Mouse (Mus musculus): ENCODE results near the gene Dag1. TPM values are rescaled to one million over a fixed set of nuclear protein-coding genes. Genes with fewer than 3 reads are reported as not detected.
A peak's percentile ranks its signal among the peaks of the same experiment; 100 is the strongest.

Gene Dag1
- total RNA-seq, 1 experiment from 2014 or later = 146 TPM

DNA sequence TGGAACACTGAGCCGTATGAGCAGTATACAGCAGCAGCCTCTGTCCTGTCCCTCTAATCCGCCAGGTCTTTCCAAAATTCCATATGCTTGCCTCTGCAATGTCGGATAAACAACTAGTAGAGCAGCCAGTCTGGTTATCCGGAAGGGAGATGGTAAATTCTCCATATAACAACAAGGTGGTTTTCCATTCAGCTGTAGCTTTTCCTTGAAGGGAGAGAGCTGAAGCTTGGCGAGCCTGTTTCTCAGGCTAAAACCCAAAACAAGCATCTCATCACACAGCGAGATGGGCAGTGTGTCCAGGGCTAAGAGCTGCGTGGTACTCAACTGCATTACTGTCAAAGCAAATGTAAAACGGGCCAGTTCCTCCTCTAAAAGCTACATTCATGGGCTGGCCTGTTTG lies 75.2 kb downstream of the Dag1 start:
- DNase-seq = no peak

DNA sequence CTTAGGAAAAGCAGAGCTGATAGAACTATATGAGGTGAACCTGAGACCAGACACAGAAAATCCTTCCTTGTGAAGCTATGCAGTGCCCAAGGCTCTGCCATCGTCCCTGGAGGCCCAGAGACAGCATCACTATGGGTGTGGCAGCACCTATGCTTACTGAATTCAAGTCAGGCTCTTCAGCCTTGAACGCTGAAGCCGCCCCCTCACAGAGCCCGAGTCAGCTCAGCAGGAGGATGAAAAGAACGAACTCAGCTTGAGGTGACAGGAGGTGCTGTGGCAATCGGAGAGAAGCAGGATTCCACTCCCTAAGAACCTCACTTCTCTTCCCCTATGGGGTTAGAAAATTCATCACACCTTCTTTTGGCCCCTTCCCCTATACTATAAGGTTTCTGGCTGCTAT lies 76.1 kb downstream of the Dag1 start:
- DNase-seq = no peak

DNA sequence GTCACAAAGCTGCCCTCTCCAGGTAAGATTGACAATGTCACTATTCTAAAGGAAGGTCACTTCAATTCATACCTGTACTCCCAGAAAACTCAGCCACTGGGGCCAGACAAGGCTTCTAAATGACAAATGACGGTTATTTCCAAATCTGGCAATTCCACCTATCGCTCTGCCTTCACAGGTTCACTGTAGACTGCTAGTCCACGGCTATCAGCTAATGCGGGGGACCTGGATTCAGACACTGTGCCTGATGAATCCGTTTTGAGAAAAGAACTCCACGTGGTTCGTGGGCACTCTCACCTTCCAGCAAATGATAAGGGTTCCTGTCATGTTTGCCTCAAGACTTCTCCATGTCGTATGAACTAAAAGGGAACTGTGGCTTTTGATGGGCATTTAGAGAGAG lies 78.0 kb downstream of the Dag1 start:
- DNase-seq = no peak

DNA sequence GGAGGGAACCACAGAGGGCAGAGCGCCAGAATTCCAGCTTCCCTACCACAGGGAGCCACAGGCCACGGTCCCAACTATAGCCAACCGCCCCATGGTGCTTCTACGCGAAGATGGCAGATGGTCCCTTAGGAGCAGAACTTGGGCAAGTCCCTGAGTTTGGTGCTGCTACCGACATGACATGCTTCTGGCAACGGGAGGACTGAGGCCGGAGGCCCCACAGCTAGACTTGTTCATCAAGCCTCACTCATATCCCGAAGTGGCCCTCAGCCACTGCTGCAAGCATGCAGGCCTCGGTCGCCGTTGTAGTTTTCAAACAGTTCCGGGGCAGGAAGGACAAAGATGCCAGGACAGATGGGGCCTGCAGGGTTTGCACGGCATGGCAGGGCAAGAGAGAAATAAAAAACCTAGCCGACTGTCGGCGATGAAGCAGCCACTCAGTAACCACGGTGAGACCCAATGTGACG lies 80.2 kb downstream of the Dag1 start:
- DNase-seq = no peak

DNA sequence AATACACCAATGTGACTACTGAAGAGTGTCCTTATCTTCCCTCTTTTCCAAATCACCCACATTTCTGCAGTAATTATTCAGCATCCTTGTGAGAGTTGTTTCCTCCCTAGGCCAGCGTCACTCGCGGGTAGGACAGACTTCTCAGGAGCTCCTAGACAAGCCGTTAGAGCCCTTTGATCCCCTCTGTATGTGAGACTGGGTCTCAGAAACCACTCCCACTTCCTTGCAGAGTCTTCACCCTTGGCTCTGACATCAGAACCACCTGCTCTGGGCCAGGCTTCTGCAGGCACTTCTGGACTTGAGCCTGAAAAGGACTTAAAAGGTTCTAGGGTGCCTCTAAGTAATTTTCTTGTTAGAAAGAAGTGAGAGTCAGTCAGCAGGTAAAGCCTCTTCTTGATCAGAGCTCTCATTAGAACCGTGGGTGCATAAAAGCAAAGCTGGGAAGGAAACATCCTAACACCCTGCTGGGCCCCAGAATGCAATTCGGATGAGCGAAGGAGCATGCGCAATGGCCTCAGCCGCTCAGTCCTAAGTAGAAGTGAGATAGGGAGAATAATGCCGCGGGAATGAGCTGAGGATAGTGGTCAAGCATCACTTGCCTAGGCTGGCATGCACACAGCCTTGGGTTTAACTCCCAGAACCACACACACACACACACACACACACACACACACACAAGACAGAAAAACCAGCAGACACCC lies 80.8 kb downstream of the Dag1 start:
- DNase-seq = no peak

DNA sequence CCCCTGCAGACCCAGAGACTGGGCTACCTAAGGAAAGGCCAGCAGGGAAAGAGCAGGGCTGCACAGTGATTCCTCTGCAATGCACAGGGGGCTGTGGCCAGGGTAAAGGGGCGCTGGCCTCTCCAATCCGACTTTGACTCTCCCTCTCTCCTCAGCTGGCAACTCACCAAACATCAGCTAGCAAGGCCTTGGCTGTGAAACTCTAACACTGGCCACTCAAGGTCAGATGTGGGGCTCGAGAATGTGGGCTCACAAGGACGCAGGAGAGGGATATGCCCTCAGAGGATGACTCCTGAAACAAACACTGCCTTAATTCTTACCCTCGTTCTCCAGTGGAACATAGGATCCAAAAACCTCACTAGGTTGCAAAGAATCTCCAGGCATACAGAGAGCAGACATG lies 85.4 kb downstream of the Dag1 start:
- peak; percentile 34 for DNase-seq

DNA sequence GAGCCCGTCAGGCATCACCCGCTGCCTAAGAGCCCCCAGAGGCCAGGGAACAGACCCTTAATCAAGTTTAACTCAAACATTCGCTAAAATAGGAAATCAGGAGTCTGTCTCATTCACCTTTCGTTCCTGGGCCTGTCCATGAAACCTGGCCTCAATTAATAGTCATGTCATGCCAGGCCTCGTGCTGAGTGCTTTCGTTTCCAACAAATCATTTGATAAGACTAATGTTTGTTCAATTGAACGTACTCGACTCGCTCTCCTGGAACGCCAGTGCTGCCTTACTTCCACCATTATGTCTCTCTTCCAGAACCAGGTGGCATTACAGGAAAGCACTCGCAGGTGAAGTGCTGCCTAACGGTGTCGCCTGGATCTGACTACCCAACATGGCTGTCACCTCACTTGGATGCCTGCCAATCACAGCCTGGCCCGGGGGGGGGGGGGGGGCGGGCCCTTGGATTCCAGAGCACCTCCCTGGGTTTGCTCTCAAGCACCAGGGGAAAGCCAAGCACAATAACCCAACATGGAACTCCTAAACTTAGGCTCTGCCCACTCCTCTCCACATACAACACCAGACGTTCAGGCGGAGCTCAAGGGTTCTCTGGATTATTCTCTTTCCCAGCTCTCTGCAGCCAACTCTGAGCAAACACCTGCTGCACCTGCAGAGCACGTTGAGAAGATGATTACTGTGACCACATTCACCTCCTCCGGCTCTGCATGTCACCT lies 88.5 kb downstream of the Dag1 start:
- DNase-seq = no peak

DNA sequence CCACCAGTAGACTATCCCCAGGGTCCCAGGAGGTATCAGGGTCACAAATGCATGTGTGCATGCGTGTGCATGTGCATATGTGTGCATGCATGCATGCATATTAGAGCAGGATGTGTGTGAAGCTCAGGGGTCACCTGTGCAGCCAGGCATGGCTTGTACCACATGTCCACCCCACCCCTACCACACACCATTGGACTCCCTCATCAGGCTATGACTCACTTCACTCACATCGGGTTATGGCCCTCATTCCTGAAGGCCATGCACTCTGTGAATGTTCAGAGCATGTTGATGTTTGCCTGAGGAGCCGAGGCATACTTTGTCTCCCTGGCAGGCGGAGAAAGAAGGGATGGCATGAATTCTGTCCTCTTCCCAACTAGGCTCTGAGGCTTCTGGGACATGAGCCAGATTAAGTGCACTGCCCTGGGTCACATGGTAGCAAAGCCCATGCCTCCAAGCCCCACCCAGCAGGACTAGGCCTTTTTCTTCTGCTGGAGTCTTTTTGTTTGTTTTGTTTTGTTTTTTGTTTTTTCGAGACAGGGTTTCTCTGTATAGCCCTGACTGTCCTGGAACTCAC lies 90.9 kb downstream of the Dag1 start:
- DNase-seq = peak; percentile 8

DNA sequence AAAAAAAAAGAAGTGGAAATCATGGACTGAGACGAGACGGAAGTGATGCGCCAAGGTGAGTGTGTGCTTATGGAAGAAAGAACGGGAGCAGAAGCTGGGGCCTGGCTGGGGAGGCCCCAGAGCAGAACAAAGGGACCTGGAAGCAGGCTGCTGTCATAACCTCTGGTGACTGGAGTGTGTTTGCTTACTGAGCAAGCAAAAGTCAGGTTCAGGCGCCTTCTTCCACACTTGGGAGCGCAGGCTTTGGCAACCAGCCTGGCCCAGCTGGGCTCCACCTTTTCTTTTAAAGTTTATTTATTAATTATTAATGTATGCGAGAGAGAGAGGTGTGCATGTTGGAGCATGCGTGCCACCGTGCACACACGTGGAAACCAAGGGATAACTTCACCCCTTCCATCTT lies 94.0 kb downstream of the Dag1 start:
- DNase-seq = no peak

DNA sequence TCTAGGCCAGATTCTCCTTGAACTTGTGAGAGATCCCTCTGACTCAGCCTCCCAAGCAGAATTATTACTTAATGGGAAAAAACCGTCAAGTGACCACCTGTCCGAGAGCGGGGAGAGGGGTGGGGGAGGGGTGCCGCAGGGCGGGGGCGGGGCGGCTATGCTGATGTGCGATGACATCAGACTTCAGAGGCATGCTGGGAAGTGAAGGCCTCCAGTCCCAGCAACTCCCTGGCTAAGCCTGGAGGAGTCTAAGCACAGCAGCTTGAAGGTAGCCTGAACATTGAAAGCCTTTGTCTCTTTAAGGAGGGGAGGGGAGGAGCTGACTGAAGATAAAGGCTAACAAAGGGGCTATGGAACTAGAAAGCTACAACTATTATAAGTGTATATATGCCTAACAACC lies 98.6 kb downstream of the Dag1 start:
- DNase-seq = no peak

DNA sequence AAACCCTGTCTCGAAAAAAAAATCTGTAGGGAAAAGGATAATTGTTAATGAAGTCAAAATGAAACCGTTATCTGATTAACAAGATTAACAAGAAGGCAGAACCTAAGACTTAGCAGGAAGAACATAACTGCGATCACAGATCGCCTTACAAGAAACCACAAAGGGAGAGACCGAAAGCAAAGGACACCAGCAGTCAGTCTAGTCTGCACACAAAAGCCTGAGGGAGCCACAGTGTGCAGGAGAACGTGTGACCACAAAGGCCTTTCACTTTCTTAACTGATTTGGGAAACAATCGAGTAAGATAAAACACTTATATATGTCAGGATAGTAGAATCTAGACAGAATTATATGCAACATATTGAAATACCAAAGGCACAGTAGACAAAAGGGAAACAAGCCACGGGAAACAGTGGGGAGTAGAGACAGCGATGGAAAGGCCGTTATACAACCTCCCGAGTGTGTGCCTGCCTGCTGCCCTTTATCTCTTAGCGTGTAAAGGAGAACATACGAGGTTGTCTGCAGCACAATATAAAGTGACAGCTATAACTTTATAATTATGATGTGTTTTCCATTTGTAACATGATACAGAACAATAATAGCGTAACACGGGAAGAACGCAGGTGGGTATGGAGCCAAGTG lies 100.0 kb downstream of the Dag1 start:
- no peak for DNase-seq

DNA sequence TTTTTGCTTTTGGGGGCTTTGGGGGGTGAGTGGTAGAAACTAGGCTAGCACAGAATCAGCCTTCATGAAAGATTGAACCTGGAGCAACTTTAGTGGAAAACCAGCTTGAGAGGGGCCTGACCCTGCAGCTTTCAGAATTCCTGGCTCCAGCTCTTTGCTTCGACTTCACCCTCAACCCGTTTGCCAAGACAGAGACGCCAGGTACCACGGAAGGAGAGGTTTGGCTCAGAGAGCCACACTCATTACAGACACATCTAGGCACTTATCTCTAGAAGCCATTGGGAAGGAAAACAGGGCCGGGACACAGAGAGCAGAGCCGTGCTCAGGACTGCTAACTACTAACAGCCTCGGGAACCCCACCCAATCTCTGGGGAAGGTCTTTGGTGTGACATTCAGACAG lies 105.9 kb downstream of the Dag1 start:
- no peak for DNase-seq

DNA sequence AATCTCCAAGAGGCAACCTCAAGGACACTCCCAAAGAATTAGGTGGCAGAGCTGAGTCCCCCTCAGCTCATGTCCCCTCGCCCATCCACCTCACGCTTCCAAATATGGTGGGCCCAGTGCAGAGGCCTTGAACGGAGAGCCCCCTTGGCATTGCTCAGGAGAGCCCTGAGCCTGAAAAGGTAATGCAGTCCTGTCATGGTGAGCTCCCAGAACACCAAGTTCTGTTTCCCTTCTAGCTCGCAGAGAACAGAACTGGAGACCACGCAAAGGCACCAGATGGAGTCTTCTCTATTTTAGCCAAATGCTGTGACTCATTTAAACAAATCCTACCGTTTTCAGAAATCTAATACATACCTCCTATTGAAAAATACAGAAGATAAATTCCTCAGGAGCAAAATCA lies 106.3 kb downstream of the Dag1 start:
- no peak for DNase-seq

DNA sequence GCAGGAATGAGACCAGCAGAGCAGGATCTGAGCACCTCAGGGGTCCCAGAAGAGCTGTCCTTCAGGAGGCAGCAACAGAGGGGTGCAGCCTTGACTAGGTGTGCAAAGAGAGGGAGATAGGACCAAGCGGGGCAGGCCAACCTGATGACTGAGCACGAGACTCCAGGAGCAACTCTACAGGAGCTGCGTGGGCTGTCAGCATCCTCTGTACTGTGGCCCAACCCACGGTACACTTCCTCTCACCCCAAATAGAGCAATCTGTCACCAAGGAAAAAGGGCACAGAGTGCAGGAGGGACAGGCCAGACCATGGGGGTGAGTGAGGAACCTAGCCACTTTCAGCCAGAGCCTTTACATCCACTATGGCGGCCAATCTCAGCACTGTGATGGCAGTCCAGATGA lies 107.0 kb downstream of the Dag1 start:
- no peak for DNase-seq

DNA sequence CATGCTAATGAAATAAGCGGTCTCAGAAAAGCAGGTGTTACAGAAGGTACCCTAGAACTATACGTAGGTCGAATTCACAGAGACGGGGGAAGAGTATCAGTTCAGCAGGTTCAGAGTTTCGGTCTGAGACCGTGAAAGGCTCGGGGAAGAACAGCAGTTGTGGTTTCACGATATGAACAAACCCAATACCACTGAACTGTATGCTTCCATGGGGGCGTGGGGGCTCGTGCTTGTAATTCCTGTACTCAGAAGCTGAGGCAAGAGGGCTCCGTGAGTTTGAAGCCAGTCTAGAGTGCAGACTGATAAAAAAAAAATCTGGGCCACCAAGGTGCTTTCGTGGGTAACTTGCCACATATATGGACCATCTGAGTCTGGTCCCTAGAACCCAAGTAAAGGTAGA lies 108.9 kb downstream of the Dag1 start:
- DNase-seq = no peak

Other genes starting within 250 kb of the Dag1 start
- 18.1 and 22.1 TPM in 2 replicates for gene Gmppb, start 214.7 kb downstream of the Dag1 start, total RNA-seq (2021)
- 3.5 and 9.6 TPM in 2 replicates for gene Amigo3, start 210.8 kb downstream of the Dag1 start, total RNA-seq (2021)
- gene Mst1, start 183.5 kb downstream of the Dag1 start, total RNA-seq (2021) = 0.39 and 2.7 TPM in 2 replicates
- gene Rnf123, start 180.6 kb downstream of the Dag1 start, total RNA-seq (2021) = 85.0 and 87.0 TPM in 2 replicates
- 100 and 123 TPM in 2 replicates for gene Apeh, start 169.4 kb downstream of the Dag1 start, total RNA-seq (2021)
- gene Bsn, start 73.6 kb downstream of the Dag1 start, total RNA-seq (2021) = 9.1 and 10.0 TPM in 2 replicates
- 17.8 and 22.3 TPM in 2 replicates for gene Nicn1, start 26.5 kb upstream of the Dag1 start, total RNA-seq (2021)
- gene Amt, start 32.9 kb upstream of the Dag1 start, total RNA-seq (2021) = 5.2 and 7.0 TPM in 2 replicates
- 358 and 378 TPM in 2 replicates for gene Rhoa, start 42.2 kb upstream of the Dag1 start, total RNA-seq (2021)
- 38.9 and 49.8 TPM in 2 replicates for gene Tcta, start 42.2 kb upstream of the Dag1 start, total RNA-seq (2021)
- 711 and 722 TPM in 2 replicates for gene Gpx1, start 74.9 kb upstream of the Dag1 start, total RNA-seq (2021)
- gene Usp4, start 83.9 kb upstream of the Dag1 start, total RNA-seq (2021) = 113 and 114 TPM in 2 replicates
- gene 1700102P08Rik, start 128.8 kb upstream of the Dag1 start, total RNA-seq (2021) = 1.5 and 1.7 TPM in 2 replicates
- gene Ccdc36, start 164.5 kb upstream of the Dag1 start, total RNA-seq (2021) = not detected in 2 replicates
- gene BC048562, start 172.5 kb upstream of the Dag1 start, total RNA-seq (2021) = not detected in 2 replicates
- 36.9 and 51.4 TPM in 2 replicates for gene Ccdc71, start 196.6 kb upstream of the Dag1 start, total RNA-seq (2021)
- 33.2 and 38.8 TPM in 2 replicates for gene Klhdc8b, start 197.6 kb upstream of the Dag1 start, total RNA-seq (2021)
- 114 and 134 TPM in 2 replicates for gene Lamb2, start 215.8 kb upstream of the Dag1 start, total RNA-seq (2021)
- 292 and 314 TPM in 2 replicates for gene Usp19, start 226.6 kb upstream of the Dag1 start, total RNA-seq (2021)
- gene Qars, start 243.7 kb upstream of the Dag1 start, total RNA-seq (2021) = 221 and 259 TPM in 2 replicates